Mouse (Mus musculus): ENCODE results near the gene Slc31a2. TPM values are rescaled to one million over a fixed set of nuclear protein-coding genes. Genes with fewer than 3 reads are reported as not detected.

Gene Slc31a2
- polyA plus RNA-seq, 1 experiment from 2014 or later: 10.9 TPM

- Histone ChIP-seq H3K4me2 (ENCODE audit: low read depth, low read length) (no peak overlapping the region), H3K4me3 (ENCODE audit: low read depth, low read length) (no peak overlapping the region), H3K9ac (replicated peaks; ENCODE audit: low read depth, low read length) (no peak overlapping the region), H3K27ac (ENCODE audit: low read depth, low read length) (no peak overlapping the region), H3K36me3 (ENCODE audit: control insufficient read depth, insufficient read depth, low read length) (peaks cover 53% of the 10 kb centered on the region), H3K9me3 (ENCODE audit: control insufficient read depth, low read length) (no peaks in the 10 kb centered on the region), H3K4me1 (ENCODE audit: control insufficient read depth, insufficient read depth, low read length) (no peaks in the 10 kb centered on the region), H3K27me3 (ENCODE audit: control insufficient read depth, insufficient read depth, low read length) (no peaks in the 10 kb centered on the region)
- ATAC-seq (ENCODE audit: low read depth): no peak
- 68% methylated on average over 2 of the region's 2 CpGs for WGBS
Measured at GRCm38 (mm10) chr4:62302795-62303194, 40.4 kb downstream of the Slc31a2 start.

- Histone ChIP-seq H3K27me3 (ENCODE audit: control insufficient read depth, insufficient read depth, low read length) (no peaks in the 10 kb centered on the region), H3K27ac (ENCODE audit: low read depth, low read length) (no peak overlapping the region), H3K4me1 (ENCODE audit: control insufficient read depth, insufficient read depth, low read length) (no peaks in the 10 kb centered on the region), H3K9ac (replicated peaks; ENCODE audit: low read depth, low read length) (no peak overlapping the region), H3K4me2 (ENCODE audit: low read depth, low read length) (no peak overlapping the region), H3K36me3 (ENCODE audit: control insufficient read depth, insufficient read depth, low read length) (peaks cover 49% of the 10 kb centered on the region), H3K4me3 (ENCODE audit: low read depth, low read length) (no peak overlapping the region), H3K9me3 (ENCODE audit: control insufficient read depth, low read length) (no peaks in the 10 kb centered on the region)
- WGBS: 91% methylated on average over 1 of the region's 1 CpGs
- ATAC-seq (ENCODE audit: low read depth): no peak
Measured at GRCm38 (mm10) chr4:62303288-62303687, 40.9 kb downstream of the Slc31a2 start.

GRCm38 (mm10) chr4:62306301-62306700, 43.9 kb downstream of the Slc31a2 start:
- Histone ChIP-seq H3K27me3 (ENCODE audit: control insufficient read depth, insufficient read depth, low read length) (no peaks in the 10 kb centered on the region), H3K4me3 (ENCODE audit: low read depth, low read length) (no peak overlapping the region), H3K4me2 (ENCODE audit: low read depth, low read length) (no peak overlapping the region), H3K9ac (replicated peaks; ENCODE audit: low read depth, low read length) (no peak overlapping the region), H3K9me3 (ENCODE audit: control insufficient read depth, low read length) (no peaks in the 10 kb centered on the region), H3K27ac (ENCODE audit: low read depth, low read length) (no peak overlapping the region), H3K36me3 (ENCODE audit: control insufficient read depth, insufficient read depth, low read length) (peaks cover 37% of the 10 kb centered on the region), H3K4me1 (ENCODE audit: control insufficient read depth, insufficient read depth, low read length) (no peaks in the 10 kb centered on the region)
- WGBS: 94% methylated on average over 1 of the region's 1 CpGs
- no peak for ATAC-seq (ENCODE audit: low read depth)

GRCm38 (mm10) chr4:62306840-62307239, 44.5 kb downstream of the Slc31a2 start:
- Histone ChIP-seq H3K36me3 (ENCODE audit: control insufficient read depth, insufficient read depth, low read length) (peaks cover 36% of the 10 kb centered on the region), H3K4me2 (ENCODE audit: low read depth, low read length) (no peak overlapping the region), H3K4me3 (ENCODE audit: low read depth, low read length) (no peak overlapping the region), H3K9ac (replicated peaks; ENCODE audit: low read depth, low read length) (no peak overlapping the region), H3K4me1 (ENCODE audit: control insufficient read depth, insufficient read depth, low read length) (no peaks in the 10 kb centered on the region), H3K27ac (ENCODE audit: low read depth, low read length) (no peak overlapping the region), H3K27me3 (ENCODE audit: control insufficient read depth, insufficient read depth, low read length) (no peaks in the 10 kb centered on the region), H3K9me3 (ENCODE audit: control insufficient read depth, low read length) (no peaks in the 10 kb centered on the region)
- WGBS: 64% methylated on average over 4 of the region's 4 CpGs
- ATAC-seq (ENCODE audit: low read depth): no peak

GRCm38 (mm10) chr4:62308406-62308805, 46.0 kb downstream of the Slc31a2 start:
- Histone ChIP-seq H3K9ac (replicated peaks; ENCODE audit: low read depth, low read length) (no peak overlapping the region), H3K36me3 (ENCODE audit: control insufficient read depth, insufficient read depth, low read length) (peaks cover 28% of the 10 kb centered on the region), H3K4me3 (ENCODE audit: low read depth, low read length) (no peak overlapping the region), H3K4me2 (ENCODE audit: low read depth, low read length) (no peak overlapping the region), H3K27me3 (ENCODE audit: control insufficient read depth, insufficient read depth, low read length) (no peaks in the 10 kb centered on the region), H3K27ac (ENCODE audit: low read depth, low read length) (no peak overlapping the region), H3K4me1 (ENCODE audit: control insufficient read depth, insufficient read depth, low read length) (no peaks in the 10 kb centered on the region), H3K9me3 (ENCODE audit: control insufficient read depth, low read length) (no peaks in the 10 kb centered on the region)
- no peak for ATAC-seq (ENCODE audit: low read depth)

- Histone ChIP-seq H3K9ac (replicated peaks; ENCODE audit: low read depth, low read length) (no peak overlapping the region), H3K27me3 (ENCODE audit: control insufficient read depth, insufficient read depth, low read length) (no peaks in the 10 kb centered on the region), H3K4me2 (ENCODE audit: low read depth, low read length) (no peak overlapping the region), H3K9me3 (ENCODE audit: control insufficient read depth, low read length) (no peaks in the 10 kb centered on the region), H3K4me3 (ENCODE audit: low read depth, low read length) (no peak overlapping the region), H3K36me3 (ENCODE audit: control insufficient read depth, insufficient read depth, low read length) (peaks cover 12% of the 10 kb centered on the region), H3K27ac (ENCODE audit: low read depth, low read length) (no peak overlapping the region), H3K4me1 (ENCODE audit: control insufficient read depth, insufficient read depth, low read length) (no peaks in the 10 kb centered on the region)
- no peak for ATAC-seq (ENCODE audit: low read depth)
- WGBS: 97% methylated on average over 2 of the region's 2 CpGs
Measured at GRCm38 (mm10) chr4:62312821-62313220, 50.5 kb downstream of the Slc31a2 start.

- H3K36me3 ChIP-seq (ENCODE audit: control insufficient read depth, insufficient read depth, low read length): peaks cover 12% of the 10 kb centered on the region
- no peak overlapping the region for H3K4me3 ChIP-seq (ENCODE audit: low read depth, low read length)
- no peaks in the 10 kb centered on the region for H3K9me3 ChIP-seq (ENCODE audit: control insufficient read depth, low read length)
- no peak overlapping the region for H3K4me2 ChIP-seq (ENCODE audit: low read depth, low read length)
- H3K27ac ChIP-seq (ENCODE audit: low read depth, low read length): no peak overlapping the region
- H3K9ac ChIP-seq (replicated peaks; ENCODE audit: low read depth, low read length): no peak overlapping the region
- H3K27me3 ChIP-seq (ENCODE audit: control insufficient read depth, insufficient read depth, low read length): no peaks in the 10 kb centered on the region
- WGBS: 87% methylated on average over 9 of the region's 9 CpGs
- ATAC-seq (ENCODE audit: low read depth): no peak
- no peaks in the 10 kb centered on the region for H3K4me1 ChIP-seq (ENCODE audit: control insufficient read depth, insufficient read depth, low read length)
Measured at GRCm38 (mm10) chr4:62313641-62314211, 51.4 kb downstream of the Slc31a2 start.

- no peak for ATAC-seq (ENCODE audit: low read depth)
- Histone ChIP-seq H3K27me3 (ENCODE audit: control insufficient read depth, insufficient read depth, low read length) (no peaks in the 10 kb centered on the region), H3K4me3 (ENCODE audit: low read depth, low read length) (no peak overlapping the region), H3K36me3 (ENCODE audit: control insufficient read depth, insufficient read depth, low read length) (peaks cover 15% of the 10 kb centered on the region), H3K27ac (ENCODE audit: low read depth, low read length) (no peak overlapping the region), H3K9ac (replicated peaks; ENCODE audit: low read depth, low read length) (no peak overlapping the region), H3K9me3 (ENCODE audit: control insufficient read depth, low read length) (no peaks in the 10 kb centered on the region), H3K4me2 (ENCODE audit: low read depth, low read length) (no peak overlapping the region), H3K4me1 (ENCODE audit: control insufficient read depth, insufficient read depth, low read length) (no peaks in the 10 kb centered on the region)
- 84% methylated on average over 3 of the region's 3 CpGs for WGBS
Measured at GRCm38 (mm10) chr4:62314516-62314915, 52.2 kb downstream of the Slc31a2 start.

GRCm38 (mm10) chr4:62316456-62316855, 54.1 kb downstream of the Slc31a2 start:
- no peak overlapping the region for H3K4me2 ChIP-seq (ENCODE audit: low read depth, low read length)
- H3K9ac ChIP-seq (replicated peaks; ENCODE audit: low read depth, low read length): no peak overlapping the region
- no peaks in the 10 kb centered on the region for H3K9me3 ChIP-seq (ENCODE audit: control insufficient read depth, low read length)
- H3K4me3 ChIP-seq (ENCODE audit: low read depth, low read length): no peak overlapping the region
- H3K4me1 ChIP-seq (ENCODE audit: control insufficient read depth, insufficient read depth, low read length): no peaks in the 10 kb centered on the region
- H3K27me3 ChIP-seq (ENCODE audit: control insufficient read depth, insufficient read depth, low read length): no peaks in the 10 kb centered on the region
- no peak overlapping the region for H3K27ac ChIP-seq (ENCODE audit: low read depth, low read length)
- peaks cover 23% of the 10 kb centered on the region for H3K36me3 ChIP-seq (ENCODE audit: control insufficient read depth, insufficient read depth, low read length)
- WGBS: 83% methylated on average over 2 of the region's 2 CpGs
- no peak for ATAC-seq (ENCODE audit: low read depth)

All from neural tube, embryonic 14.5 days (tissue).